Mouse (Mus musculus): ENCODE measurements at regions not wholly inside any gene's neighbourhood (a gene's known extent, or its start where the extent isn't known, plus 50 kb on each side); places are given as distances from the start of the nearest gene placed in this dataset.
A peak's percentile ranks its signal among the peaks of the same experiment; 100 is the strongest.

DNA sequence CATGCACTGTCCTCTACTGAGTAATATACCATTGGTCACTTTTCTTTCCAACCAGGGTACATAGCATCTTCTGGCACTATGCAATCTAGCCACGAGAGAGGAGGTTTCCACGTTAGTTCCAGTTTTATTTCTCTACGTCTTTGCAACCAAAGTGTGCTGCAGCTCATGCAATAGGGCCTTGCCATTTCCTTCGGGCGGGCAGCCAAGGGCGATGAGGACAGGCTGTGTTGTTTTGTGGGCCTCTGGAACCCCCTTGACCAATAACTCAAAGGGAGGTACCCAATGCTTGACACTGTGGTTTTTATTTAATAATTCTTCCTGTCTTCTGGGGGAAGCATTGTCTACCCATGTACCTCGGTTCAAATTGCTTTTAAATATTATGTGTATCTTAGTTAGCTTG lies 139.0 kb downstream of the Csl start:
- peak; percentile 26 for ATAC-seq (replicated peaks; ENCODE audit: poor library complexity)

DNA sequence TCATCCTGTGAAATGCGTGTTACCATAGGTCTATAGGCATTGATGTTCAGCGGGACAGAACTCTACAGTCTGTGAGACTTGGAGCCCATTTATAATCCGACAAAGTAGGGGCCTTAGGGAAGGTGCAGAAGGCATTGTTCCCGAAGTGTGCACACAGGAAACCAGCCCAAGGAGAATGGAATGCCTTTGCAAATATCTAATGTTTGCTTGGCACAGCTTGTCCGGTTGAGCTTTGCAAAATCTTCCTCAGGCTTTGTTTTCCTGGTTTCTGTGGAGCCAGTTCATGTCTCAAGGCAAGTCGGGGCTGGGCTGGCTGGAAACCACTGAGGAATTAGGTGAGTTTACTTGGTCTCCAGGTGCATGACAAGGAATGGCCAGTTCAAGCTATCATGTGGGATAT lies 132.1 kb downstream of the Csl start:
- ATAC-seq (replicated peaks; ENCODE audit: poor library complexity), result no peak

DNA sequence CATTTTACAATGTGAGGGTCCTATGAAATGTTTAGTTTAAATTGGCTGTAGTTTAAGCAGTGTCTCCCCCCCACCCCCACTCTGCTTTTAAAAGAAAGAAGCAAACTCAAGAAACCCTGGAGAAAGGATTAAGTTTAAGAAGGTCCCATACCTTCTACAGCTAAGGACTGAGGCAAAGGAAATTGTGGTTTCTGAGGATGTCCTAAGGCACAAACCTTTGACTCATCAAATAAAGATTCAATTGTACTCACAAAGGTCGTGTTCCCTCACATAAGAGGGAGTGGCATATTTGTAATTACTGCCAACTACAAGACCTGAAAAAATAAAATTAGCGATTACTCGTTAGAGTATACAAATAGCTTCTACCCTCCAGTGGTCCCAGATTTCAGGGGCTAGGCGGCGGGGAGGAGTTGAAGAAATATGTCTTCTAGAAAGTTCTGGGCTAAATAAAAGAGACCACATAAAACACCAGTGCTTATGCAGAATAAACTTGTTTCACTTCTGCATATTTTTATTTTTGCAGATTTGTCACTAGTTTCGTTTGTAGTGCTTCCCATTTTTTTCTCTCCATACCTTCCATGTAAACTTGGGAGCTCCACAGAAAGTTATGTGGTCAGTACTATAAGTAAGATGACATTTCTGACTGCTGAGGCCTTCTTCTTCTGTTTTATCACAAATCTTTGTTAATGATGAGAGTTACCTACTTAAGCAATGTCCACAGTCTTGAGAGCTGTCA lies 127.0 kb downstream of the Csl start:
- ATAC-seq (replicated peaks; ENCODE audit: poor library complexity), result peak; percentile 92

DNA sequence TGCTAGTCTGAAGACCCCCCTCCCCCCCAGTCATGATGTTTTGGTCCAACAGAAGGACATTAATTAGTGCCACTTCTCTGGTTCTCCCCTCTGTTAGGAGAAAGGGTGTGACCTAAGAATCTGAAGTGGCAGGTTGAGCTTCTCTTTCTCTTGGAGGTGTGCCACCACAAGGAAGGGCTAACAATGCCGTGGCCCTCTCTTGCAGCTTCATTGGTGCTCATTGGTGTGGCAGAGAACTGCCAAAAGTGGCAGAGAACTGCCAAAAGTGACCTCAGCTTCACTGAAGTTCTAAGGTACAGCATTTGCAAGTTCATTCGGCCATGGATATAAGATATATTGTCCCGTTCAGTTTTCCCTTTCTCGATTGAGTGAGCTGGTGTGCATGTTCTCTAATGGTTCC lies 123.7 kb downstream of the Csl start:
- no peak for ATAC-seq (replicated peaks; ENCODE audit: poor library complexity)

DNA sequence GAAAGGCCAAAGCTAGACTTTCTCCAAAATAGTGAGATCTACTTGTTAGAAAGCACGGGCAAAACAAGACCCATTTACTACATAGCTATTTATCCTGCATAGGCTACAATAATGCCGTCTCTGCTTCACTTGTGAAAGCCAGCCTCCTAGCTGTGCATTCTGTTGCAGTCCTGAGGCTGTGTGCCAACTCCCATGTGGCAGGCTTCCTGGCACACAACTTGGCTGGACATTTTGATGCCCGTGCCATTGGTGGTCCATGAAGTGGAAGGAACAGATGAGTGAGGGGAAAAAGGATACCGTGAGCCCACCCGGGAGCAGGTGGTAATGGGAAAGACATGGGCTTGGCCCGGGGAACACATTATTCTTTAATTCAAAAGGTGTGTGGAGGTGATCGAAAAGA lies 120.4 kb downstream of the Csl start:
- ATAC-seq (replicated peaks; ENCODE audit: poor library complexity), result no peak

DNA sequence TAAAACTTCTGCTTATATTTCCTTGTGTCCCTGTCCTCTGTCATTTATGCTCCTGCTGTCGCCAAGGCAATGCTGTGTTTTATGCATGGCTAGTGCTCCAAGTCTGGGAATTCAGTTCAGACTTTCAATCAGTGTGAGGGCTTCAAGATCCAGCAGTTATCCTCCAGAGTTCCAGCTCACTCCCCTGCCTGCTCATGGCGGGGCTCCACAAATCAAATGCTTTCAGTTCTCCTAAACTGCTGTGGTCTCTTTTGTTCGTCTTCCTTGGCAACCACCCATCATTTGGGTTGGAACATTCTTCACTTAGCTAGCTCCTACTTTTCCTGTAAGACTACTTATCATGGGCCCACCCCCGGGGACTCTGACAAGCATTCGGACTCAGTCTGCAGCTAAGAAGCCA lies 120.0 kb downstream of the Csl start:
- no peak for ATAC-seq (replicated peaks; ENCODE audit: poor library complexity)

DNA sequence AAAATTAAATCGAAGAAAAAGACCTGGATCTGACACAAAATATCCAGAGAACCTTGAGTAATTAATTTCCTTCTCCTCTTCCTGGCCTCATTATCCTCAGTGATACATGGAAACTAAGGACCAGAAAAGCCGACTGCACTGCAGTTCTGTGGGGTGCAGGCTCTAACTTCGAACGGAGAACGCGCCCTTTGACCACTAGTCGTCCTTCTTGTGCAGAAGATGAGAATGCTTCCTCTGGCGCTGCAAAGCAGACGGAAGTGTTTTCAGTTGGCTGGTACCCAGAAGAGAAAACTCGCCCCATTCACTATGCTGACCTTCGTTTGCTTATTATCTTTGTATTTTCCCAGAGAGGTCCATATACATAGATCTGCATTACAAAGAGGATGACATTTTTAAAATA lies 117.7 kb downstream of the Csl start:
- ATAC-seq (replicated peaks; ENCODE audit: poor library complexity), result peak; percentile 93

DNA sequence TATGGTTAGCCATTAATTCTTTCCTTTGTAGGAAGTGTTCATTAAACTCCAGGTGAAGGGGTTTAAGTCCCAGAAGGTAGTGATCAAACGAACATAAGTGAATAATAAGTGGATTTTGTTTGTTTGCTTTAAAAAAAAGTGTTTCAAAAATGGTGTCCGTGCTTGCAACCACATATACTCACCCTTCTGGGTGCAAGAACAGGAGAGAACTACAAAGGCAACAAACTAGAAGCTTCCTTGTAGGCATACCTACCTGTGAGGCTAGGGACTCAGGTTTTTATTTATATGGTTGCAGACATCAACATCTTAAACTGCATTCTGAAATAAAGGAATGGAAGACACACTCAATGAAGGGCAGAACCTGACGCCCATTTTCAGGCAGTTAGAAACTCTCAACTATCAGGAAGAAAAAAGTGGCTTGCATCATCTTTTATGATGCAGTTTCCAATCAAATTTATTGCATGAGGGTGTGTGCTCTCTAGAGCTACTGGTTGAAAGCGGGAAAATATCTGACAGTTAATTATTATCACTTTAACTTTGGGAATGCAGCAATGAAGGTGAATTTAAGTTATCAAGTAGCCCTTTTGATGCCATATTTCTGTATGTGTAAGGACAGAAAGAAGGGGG lies 117.1 kb downstream of the Csl start:
- no peak for ATAC-seq (replicated peaks; ENCODE audit: poor library complexity)

DNA sequence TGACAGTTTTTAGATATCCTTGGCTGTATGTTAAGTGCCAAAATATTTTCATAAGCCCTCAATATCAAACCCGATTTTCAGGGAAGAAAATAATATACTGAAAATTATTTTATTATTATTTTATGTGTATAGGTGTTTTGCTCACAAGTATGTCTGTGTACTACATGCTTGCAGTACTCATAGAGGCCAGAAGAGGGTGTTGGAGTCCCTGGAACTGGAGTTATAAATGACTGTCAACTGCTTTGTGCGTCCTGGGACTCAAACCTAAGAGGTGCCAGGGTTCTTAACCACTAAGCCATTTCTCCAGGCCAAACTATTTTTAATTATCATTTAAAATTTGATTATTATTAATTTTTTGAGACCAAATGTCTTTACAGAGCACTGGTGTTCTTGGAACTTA lies 114.5 kb downstream of the Csl start:
- ATAC-seq (replicated peaks; ENCODE audit: poor library complexity), result peak; percentile 61; the same call in 1 of the 2 replicates

DNA sequence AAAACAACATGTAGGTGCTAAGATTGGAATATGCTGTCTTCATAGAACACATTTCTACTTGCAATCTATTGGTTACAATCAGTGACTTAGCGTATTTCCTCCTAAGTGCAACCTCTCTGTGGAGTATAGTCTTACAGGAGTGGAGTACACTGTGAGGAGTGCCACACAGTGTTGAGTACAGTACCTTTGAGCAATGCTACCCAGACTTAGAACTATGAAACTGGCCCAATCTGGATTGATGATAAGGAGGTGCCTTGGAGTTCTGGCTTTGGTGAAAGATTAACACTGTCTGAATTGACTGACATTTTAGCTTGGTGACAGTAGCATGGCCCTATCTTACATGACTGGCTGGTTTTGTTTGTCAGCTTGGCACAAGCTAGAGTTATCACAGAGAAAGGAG lies 107.4 kb downstream of the Csl start:
- no peak for ATAC-seq (replicated peaks; ENCODE audit: poor library complexity)

DNA sequence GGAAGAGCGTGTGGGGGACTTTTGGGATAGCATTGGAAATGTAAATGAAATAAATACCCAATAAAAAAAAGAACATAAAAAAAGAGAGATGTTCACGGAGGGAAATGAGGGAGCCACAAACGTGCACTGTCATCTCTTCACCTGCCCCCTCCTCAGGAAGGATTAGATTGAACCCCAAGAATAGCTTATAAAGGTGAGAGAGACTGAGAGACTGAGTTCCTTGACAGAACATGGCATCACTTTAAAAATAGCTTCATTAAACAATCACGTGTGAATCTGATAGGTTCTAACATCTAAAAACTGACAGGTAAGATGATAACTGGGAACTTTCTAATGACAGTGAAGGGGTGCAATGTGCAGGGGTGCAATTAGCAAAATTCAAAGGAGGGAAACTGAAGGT lies 105.2 kb downstream of the Csl start:
- no peak for ATAC-seq (replicated peaks; ENCODE audit: poor library complexity)

DNA sequence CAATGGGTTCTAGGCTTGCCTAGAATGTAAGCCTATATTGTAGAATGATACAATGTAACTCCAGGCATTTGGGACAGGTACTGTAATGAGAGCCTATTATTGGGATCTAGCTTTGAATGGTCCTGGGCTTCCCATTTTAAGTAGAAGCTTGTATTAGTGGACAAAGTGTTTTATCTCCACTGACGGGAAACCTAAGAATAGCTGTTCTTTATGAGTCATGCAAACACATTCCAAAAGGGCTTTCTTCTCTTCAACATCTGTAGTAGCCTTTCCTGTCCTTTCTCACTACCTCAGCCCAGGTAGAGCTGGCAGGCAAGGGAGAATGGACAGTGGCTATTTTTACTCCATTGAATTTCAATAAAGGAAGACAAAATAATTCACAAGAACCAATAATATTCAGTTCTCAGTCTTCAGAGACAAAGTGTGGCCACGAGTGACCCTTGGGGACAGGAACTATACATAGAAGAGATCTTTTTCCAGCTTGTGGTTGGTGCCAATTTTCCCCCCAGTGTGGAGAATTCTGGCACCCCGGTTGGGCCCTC lies 82.8 kb downstream of the Csl start:
- ATAC-seq (replicated peaks; ENCODE audit: poor library complexity), result no peak

DNA sequence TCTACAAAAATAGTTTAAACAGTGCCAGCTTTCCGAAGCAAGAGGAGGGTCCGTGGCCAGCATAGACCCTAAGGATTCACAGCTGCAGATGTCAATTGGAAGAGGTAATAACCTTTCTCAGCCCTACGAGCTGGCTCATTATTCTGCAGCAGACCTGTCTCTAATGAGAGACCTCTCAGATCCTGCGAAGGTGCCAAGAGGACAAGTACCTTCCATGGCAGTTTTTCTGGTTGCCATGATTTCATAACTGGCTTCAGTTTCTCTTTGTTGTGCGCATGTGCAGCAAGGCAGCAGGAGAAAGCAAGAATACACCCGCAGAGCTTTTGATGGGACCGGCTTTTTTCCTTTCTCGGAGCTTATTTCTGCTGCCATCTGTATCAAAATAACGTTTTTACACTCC lies 81.4 kb downstream of the Csl start:
- ATAC-seq (replicated peaks; ENCODE audit: poor library complexity), result no peak

DNA sequence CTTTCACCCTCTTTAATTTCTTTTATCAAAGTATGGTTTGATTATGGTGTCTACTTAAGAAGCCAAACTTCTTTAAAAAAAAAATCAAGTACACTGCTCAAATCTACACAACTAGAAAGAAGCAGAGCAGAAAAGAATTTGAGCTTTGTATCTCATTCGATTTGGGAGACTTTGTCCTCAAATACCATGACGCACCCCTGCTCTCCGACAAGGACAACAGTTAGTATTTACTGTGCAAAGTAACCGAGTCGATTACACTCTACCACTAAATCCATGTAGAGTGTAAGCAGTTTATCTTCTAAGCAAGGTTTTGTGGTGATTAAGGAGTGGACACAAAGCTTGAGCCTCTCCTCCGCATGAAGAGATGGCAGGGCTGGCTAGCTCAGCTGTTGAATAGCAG lies 79.6 kb downstream of the Csl start:
- ATAC-seq (replicated peaks; ENCODE audit: poor library complexity), result no peak

DNA sequence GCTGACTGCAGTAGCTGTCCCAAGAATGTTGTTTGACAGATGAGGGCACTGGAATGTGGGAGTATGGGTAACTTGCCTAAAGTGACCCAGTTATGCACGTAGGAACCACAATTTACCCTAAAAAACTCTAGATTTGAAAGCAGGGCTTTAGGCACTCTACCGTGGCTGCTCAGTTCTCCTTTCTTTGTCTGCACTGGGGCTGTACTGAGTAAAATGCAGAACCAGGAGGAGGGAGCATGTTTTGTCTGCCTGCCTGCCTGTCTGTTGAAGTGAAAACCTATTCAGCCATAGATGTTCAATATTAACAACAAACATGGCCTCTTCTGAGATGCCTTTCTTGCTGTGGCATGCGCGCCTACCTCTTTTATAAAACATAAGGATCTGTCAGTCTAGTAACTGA lies 77.5 kb downstream of the Csl start:
- ATAC-seq (replicated peaks; ENCODE audit: poor library complexity), result no peak

DNA sequence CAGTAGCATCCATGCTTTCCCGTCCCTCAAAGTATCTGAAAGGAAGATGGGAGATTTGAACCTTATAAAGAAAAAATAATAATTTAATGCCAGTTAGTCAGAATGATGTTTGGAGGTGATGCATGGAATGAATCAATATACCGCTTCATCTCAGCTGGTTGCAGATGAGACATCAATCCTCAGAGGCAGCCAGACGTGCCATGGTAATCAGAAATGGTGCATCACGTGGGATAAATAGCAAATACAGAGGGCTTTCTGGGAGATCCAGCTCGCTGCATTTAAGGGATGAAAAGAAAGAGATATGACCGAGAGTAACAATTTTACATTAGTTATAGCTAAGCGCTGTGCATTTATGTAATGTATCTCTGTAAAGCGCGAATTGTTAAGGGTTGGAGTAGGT lies 77.1 kb downstream of the Csl start:
- no peak for ATAC-seq (replicated peaks; ENCODE audit: poor library complexity)

DNA sequence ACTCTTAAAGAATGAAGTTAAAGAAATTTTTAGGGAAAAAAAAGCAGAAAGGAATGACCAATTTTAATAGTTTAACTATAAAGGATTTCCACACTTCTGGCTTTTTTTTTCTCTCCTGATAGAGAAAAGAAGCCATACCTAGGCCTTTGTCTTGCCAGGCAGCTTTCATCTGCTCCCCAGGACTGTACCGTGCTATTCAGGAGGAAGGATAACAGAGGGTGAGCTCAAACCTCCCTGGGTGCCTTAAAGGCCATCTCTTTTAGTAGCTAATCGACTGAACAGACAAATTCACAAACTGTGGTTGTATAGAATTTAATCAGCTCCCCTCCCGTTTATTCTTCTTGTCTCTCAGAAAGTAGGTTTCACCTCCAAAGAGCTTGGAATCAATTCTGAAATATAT lies 76.1 kb downstream of the Csl start:
- ATAC-seq (replicated peaks; ENCODE audit: poor library complexity), result no peak

DNA sequence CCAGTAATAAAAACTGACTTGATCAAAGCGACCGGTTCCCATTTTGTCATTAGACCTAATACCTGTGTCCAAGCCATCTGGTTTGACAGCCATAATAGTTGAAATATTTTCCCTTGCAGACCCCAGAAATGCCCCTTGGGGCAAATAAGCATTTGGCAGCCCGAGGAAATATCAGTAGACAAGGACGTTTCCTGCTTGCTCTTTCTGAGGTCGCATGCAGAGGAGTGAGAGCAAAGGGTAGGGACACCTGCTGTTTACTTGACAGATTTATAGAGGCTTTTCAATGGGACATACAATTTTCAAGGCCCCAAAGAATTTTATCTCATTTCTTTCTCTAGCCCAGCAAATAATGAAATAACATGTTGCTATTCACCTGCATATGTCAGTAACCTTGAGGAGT lies 73.5 kb downstream of the Csl start:
- ATAC-seq (replicated peaks; ENCODE audit: poor library complexity), result no peak

DNA sequence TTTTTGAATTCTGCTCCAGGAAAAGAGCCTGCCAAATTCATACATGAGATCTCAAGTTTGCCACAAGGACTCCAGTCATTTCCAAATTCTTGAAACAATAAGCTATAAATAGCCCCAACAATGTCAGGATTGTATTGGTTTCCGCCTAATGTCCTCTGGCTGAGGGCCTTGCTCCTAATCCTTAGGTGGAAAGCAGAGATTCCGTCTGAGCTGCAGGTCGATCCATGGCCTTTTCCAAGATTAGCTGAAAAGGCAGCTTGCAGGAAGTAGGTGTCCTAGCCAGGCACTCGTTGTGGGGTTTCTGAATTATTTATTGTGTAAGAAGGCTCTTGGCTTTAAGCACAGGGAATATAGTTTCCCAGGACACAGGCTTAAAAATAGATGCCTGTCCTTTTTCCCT lies 72.4 kb downstream of the Csl start:
- no peak for ATAC-seq (replicated peaks; ENCODE audit: poor library complexity)

DNA sequence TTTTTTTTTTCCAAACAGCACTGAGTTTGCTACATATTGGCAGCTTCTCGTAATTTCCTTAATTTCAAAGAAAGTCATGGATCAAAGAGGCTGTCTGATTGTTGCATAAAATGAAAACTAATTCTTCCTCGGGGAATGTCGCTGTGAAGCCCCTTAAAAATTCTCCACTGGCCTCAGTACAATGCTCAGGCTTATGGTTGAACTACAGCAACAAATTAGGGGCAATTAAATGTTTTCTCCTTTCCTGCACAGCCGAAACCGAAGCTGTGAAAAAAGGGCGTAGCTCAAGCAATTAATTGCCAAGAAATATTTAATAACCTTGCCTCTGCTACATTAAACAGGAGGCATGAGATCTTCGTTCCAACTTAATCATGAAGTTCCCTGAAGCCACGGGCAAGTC lies 61.8 kb downstream of the Csl start:
- ATAC-seq (replicated peaks; ENCODE audit: poor library complexity), result no peak

DNA sequence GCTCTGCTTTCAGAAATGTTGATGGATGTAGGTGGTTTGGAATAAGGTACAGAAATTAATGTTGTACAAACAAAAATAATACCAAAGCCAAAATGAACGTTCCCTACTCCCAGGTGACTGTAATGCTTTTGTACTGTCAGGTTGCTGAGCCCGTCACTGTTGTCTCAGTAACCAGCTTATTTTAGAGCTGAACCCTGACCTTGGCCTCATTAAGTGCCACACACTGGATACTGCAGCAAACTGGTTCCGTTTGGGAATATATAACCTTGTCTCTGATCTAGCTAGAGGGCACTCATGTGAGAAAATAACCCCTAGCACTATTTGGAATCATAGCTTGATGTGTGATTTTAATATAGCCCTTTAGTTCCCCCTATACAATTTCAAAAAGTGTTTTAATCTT lies 60.0 kb downstream of the Csl start:
- ATAC-seq (replicated peaks; ENCODE audit: poor library complexity), result no peak

DNA sequence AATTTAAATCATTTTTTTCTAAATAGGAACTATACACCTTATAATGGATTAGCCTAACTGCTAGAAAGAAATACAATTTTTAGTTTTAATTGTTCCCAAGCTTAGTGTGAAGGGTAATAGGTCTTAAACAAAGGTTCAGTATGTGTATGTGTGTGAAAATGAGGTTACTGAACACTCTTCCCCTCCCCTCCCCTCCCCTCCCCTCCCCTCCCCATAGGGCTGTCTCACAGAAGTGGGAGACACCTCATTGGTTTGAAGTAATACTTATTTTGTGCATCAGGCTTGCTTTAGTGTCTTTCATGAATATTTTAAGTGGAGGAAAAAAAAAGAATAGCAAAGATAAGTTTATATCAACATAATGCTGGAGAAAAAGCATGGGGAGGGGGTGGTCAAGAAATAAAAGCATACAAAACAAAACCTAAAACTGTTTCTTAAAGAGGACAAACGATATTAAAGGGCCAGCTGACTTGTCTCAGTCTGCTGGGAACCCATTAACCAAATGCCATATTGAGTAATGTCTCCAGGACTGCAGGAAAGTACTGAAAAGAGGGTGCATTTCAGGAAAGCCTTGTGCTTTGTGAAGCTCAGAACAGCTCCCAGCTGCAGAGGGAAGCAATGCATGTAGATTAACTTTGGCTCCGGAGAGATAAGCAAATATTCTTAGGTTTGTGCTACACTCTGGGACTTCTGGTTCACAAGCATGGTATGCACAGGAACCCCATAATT lies 59.2 kb downstream of the Csl start:
- ATAC-seq (replicated peaks; ENCODE audit: poor library complexity), result no peak

Data from megakaryocyte progenitor cell, adult 5-6 weeks (primary cell).